Mouse (Mus musculus) ES-E14 (cell line): ENCODE data around the gene Mfrp. TPM values are rescaled to one million over a fixed set of nuclear protein-coding genes. Genes with fewer than 3 reads are reported as not detected.

ENCODE experiments used
- DNase-seq: peaks from one replicate; pipeline ENCODE4 v3.0.0-alpha.2; 2013; ENCODE audit warnings: low read depth, low spot score
- H3K27ac ChIP-seq: 2 replicates; pipeline ENCODE4 v1.5.1; 2012; ENCODE audit warnings: low read depth, mild to moderate bottlenecking, low read length, moderate library complexity, mixed read lengths; ENCODE audit not compliant: poor library complexity, insufficient read depth, severe bottlenecking
- H3K36me3 ChIP-seq: 2 replicates; pipeline ENCODE4 v1.6.1; 2012; ENCODE audit warnings: mild to moderate bottlenecking, low read length, moderate library complexity, mixed read lengths; ENCODE audit not compliant: control insufficient read depth, poor library complexity, insufficient read depth, severe bottlenecking
- H3K4me1 ChIP-seq, 2 experiments: fragments of 150-350 bp in 1 of 2; sonication (generic) in 1 of 2; 2 replicates each; pipeline ENCODE4 v1.6.1; 2012; ENCODE audit warnings: low read length in 2 of 2, mild to moderate bottlenecking in 1 of 2, mixed read lengths in 1 of 2; ENCODE audit not compliant: control insufficient read depth in 2 of 2, insufficient read depth in 2 of 2, poor library complexity in 1 of 2
- H3K4me3 ChIP-seq, 2 experiments: fragments of 150-350 bp in 1 of 2; sonication (generic) in 1 of 2; 2 replicates each; pipeline ENCODE4 v1.5.1; 2012; ENCODE audit warnings: low read length in 2 of 2, low read depth in 1 of 2, mild to moderate bottlenecking in 1 of 2, mixed read lengths in 1 of 2; ENCODE audit not compliant: insufficient read depth in 1 of 2, poor library complexity in 1 of 2, severe bottlenecking in 1 of 2
- H3K9ac ChIP-seq: 2 replicates; pipeline ENCODE4 v1.6.1; 2012; ENCODE audit warnings: low read depth, mild to moderate bottlenecking, low read length, mixed read lengths; ENCODE audit not compliant: poor library complexity, insufficient read depth, severe bottlenecking
- H3K9me3 ChIP-seq: fragments of 150-350 bp; sonication (generic); 2 replicates; pipeline ENCODE4 v1.6.1; 2012; ENCODE audit warnings: low read depth, mild to moderate bottlenecking, low read length; ENCODE audit not compliant: control insufficient read depth, insufficient read depth
- CHD2 ChIP-seq: IDR thresholded peaks from 2 replicates; pipeline ENCODE4 v1.6.1; 2014; ENCODE audit warnings: mild to moderate bottlenecking, low read depth, low read length, inconsistent platforms
- HCFC1 ChIP-seq: IDR thresholded peaks from 2 replicates; pipeline ENCODE4 v1.6.1; 2012; ENCODE audit warnings: low read length, inconsistent platforms, borderline replicate concordance; ENCODE audit not compliant: insufficient read depth
- MAFK ChIP-seq: IDR thresholded peaks from 2 replicates; pipeline ENCODE4 v1.6.1; 2014; ENCODE audit warnings: mild to moderate bottlenecking, low read depth, low read length, inconsistent platforms; ENCODE audit not compliant: insufficient read depth
- ZC3H11A ChIP-seq: IDR thresholded peaks from 2 replicates; pipeline ENCODE4 v1.6.1; 2012; ENCODE audit warnings: low read depth, mild to moderate bottlenecking, inconsistent platforms, low read length, borderline replicate concordance
- ZNF384 ChIP-seq: IDR thresholded peaks from 2 replicates; pipeline ENCODE4 v1.6.1; 2012; ENCODE audit warnings: low read depth, low read length, inconsistent platforms
- in situ Hi-C, 2 experiments: fragments of 600-800 bp; cut with MboI; formaldehyde crosslinking; loops; one replicate each; pipeline ENCODE4 v1.15.1; 2025; ENCODE audit warnings: low sequenced_read_pairs in 2 of 2, inconsistent platforms in 1 of 2; ENCODE audit not compliant: unreplicated experiment in 2 of 2
- total RNA-seq: library from RNA; depleted of rRNA; stranded (reverse); fragments of 300-350 nt; gene quantifications from 2 replicates; pipeline ENCODE4 v1.2.3, GENCODE M21; 2012; rRNA removed

Mfrp gene
- 0.09 and 0.11 TPM in 2 replicates for total RNA-seq

DNA sequence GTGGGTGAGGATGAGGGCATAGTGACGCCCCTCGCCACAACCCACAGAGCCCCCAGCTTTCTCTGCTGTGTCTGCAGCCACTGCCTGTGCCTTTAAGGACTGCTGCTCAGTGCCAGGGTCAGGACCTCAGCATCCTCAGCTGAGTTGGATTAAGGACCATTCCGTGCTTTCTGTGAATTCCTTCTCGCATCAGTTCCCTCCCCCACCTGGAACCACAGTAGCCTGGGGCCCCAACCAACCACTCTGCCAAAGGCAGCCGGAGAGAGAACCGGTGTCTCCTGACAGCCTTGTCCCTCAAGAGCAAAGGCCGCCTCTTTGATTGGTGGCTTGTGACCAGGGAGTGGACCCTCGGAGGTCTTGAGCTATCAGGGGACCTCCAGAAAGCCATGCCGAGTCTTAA, at the start of gene Mfrp:
Gene Mfrp (plus strand): TSS at position 240 of the 400 bp plus-strand sequence.
- in situ Hi-C loops = no loop called here
- no peak within 1 kb of the TSS for H3K9ac ChIP-seq

DNA sequence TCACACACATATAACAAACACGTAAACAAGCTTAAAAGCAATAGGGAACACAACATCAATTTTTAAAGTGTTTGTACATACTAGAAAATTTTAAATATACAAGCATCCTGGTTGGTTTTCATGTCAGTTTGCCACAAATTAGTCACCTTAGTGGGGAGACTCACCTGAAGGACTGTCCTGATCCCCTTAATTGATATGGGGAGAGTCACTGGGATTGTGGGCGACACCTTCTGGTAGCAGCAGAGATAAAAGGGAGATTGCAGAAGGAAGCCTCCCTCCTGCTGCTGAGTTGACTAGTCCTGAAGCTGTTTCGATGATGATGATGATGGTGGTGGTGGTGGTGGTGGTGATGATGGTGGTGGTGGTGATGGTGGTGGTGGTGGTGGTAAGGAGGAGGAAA, 48.7 kb upstream of the Mfrp start:
- Histone ChIP-seq H3K4me3 (no peak overlapping the region), H3K4me1 (peaks cover 0 to 8% of the 10 kb centered on the region in 2 experiments; a peak in 2 of 4 replicates), H3K9ac (no peak overlapping the region), H3K36me3 (no peaks in the 10 kb centered on the region), H3K27ac (no peak overlapping the region), H3K9me3 (no peaks in the 10 kb centered on the region)
- no peak for DNase-seq
- in situ Hi-C loops = no loop called here
- no peak for TF ChIP-seq CHD2
- TF ChIP-seq HCFC1 = no peak
- no peak for TF ChIP-seq ZNF384
- TF ChIP-seq MAFK = no peak
- TF ChIP-seq ZC3H11A = no peak

More for the DNA sequence above, at the start of gene Mfrp:
- H3K4me1 ChIP-seq = peaks cover 0 to 2% of the 10 kb centered on the region in 2 experiments; a peak in 1 of 4 replicates
- H3K36me3 ChIP-seq = peaks cover 6% of the 10 kb centered on the region; the same call in 1 of the 2 replicates
- no peak within 1 kb of the TSS for H3K4me3 ChIP-seq
- H3K9me3 ChIP-seq = no peaks in the 10 kb centered on the region
- TF ChIP-seq CHD2 (no peak), ZNF384 (no peak), MAFK (no peak), HCFC1 (no peak), ZC3H11A (no peak)
- no peak for DNase-seq
- no peak within 1 kb of the TSS for H3K27ac ChIP-seq

DNA sequence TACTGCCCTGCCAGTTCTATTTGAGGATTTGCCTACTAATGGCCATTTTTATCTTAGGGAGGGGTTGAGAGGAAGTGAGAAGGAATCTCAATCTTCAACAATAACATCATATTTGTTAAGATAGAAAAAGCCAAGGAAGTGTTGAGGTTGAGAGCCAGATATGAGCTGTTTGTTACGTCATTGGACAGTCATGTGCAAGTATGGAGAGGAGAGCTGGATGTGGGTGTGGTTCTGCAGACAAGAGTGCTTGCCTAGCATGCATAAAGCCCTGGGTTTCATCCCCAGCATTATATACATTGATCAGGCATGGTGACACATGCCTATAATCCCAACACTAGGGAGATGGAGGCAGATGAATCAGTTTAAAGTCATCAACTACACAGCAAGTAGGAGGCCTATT, 47.6 kb upstream of the Mfrp start:
- no peaks in the 10 kb centered on the region for H3K9me3 ChIP-seq
- no peak overlapping the region for H3K4me3 ChIP-seq
- H3K9ac ChIP-seq = no peak overlapping the region
- in situ Hi-C loops = no loop called here
- no peak for DNase-seq
- no peaks in the 10 kb centered on the region for H3K36me3 ChIP-seq
- no peak overlapping the region for H3K27ac ChIP-seq
- TF ChIP-seq MAFK = no peak
- no peak for TF ChIP-seq CHD2
- no peak for TF ChIP-seq HCFC1
- no peak for TF ChIP-seq ZNF384
- TF ChIP-seq ZC3H11A = no peak
- peaks cover 0 to 5% of the 10 kb centered on the region in 2 experiments; a peak in 1 of 4 replicates for H3K4me1 ChIP-seq

DNA sequence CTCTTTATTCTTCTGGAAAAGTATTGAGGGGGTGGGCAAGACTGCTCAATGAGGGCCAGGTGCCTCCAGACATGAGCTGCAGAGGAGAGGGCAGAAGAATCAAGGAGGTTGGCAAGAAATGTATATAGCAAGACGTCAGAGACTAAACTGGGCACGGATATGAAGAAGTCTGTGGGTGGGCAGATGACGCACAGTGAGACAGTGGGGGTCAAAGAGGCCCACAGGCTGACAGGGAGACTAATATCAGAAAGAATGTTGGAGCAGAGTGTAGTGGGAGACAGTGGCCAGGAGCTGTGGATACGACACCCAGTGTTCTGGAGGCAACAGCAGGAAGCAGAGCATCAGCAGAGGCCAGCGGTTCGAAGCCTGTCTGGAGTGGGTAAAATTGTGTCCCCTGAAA, 42.9 kb upstream of the Mfrp start:
- H3K9ac ChIP-seq = no peak overlapping the region
- no peaks in the 10 kb centered on the region for H3K36me3 ChIP-seq
- TF ChIP-seq HCFC1 = no peak
- TF ChIP-seq ZNF384 = no peak
- no peak for TF ChIP-seq MAFK
- TF ChIP-seq CHD2 = no peak
- no peak for TF ChIP-seq ZC3H11A
- in situ Hi-C loops = no loop called here
- H3K4me1 ChIP-seq = peaks cover 0 to 4% of the 10 kb centered on the region in 2 experiments; a peak in 1 of 4 replicates
- no peaks in the 10 kb centered on the region for H3K9me3 ChIP-seq
- no peak overlapping the region for H3K27ac ChIP-seq
- no peak overlapping the region for H3K4me3 ChIP-seq
- DNase-seq = no peak
